Mouse (Mus musculus): Measurements from ENCODE around the gene Exoc6b. TPM values are rescaled to one million over a fixed set of nuclear protein-coding genes. Genes with fewer than 3 reads are reported as not detected.

Exoc6b gene
- total RNA-seq, 1 experiment from 2014 or later = 16.1 TPM

DNA sequence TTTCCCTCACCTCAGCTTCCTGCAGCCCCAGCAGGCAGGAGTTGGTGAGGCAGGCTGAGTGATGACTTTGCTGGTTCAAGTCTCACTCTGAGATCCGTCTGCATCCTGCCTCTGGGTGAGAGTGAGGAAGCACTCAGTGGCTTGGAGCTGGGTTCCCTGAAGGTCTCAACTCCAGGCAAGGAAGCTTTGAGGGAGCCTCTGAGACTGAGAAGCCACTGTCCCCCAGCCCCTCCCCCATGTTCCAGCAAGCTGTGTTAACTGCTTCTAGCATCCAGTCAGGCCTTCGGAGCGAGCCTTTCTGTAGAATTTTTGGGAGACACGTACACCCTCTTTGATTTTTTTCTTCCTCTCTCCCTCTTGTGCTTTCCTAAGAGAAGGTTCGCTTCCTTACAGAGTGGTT lies 486.5 kb downstream of the Exoc6b start:
- ATAC-seq (replicated peaks; ENCODE audit: insufficient number of reproducible peaks, low FRiP score, low TSS enrichment, poor library complexity, severe bottlenecking) = no peak

DNA sequence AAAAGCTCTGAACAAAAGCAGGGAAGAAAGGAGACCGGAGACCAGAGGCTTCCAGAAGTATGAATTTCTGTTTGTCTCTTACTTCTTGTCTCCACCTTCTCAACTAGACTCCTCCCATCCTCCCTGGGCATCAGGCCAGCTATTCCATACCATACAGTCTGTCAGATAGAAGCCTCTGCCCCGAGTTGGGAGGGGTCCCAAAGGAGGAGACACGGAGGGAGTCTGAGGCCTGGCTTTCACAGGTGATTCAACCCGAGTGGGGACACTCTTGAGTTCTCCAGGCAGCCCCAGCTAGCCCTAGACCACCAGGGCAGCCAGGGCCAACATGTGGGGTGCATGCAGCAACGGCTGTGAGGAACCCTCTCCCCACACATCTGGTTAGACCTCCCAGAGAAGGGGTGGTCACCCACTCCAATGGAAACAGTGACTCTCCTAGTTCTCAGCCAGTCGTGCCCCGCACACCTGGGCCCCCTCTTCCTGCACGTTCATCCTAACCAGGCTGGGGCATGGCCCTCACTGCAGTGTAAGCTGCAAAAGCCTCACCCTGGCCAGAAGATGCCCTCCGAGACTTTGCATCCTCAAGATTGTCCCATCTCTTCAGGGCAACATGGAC lies 487.4 kb downstream of the Exoc6b start:
- no peak for ATAC-seq (replicated peaks; ENCODE audit: insufficient number of reproducible peaks, low FRiP score, low TSS enrichment, poor library complexity, severe bottlenecking)

DNA sequence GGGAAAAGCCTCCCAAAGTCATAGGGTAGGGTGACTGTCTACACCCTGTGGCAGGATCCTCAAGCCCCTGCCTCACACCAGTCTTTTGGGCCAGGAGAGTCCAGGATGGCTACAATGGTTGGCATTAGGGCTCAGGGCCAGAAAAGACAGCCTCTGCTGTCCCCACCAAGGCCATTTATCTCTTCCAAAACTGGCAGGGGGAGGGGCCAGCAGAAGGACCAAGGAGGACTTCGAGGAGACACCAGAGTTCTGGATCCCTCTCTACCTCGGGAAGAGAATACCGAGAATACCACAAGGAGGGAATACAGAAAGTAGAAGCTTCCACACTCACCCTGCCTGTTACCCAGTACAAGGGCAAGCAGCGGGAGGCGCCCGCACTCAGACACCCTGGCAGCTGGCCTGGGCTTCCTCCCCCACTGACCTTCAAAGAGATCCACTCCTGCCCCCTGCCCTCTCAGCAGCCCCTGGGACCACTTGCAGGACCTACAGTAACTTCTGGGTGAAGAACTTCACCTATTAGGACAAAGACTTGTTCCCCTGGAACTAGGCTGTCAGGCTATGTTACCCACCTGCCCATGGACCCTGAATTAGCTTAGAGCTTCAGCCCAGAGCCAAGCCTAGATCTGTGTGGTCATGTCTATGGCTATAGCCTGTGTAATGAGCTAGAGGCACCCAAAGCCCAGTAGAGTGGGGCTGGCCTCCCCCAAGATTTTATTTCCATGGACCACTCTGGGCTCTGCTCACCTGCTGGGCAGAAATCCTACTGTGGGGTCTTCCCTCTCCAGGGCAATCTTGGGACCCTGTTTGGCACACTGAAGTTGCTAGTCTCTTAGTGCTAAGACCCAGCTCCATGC lies 488.1 kb downstream of the Exoc6b start:
- no peak for ATAC-seq (replicated peaks; ENCODE audit: insufficient number of reproducible peaks, low FRiP score, low TSS enrichment, poor library complexity, severe bottlenecking)

DNA sequence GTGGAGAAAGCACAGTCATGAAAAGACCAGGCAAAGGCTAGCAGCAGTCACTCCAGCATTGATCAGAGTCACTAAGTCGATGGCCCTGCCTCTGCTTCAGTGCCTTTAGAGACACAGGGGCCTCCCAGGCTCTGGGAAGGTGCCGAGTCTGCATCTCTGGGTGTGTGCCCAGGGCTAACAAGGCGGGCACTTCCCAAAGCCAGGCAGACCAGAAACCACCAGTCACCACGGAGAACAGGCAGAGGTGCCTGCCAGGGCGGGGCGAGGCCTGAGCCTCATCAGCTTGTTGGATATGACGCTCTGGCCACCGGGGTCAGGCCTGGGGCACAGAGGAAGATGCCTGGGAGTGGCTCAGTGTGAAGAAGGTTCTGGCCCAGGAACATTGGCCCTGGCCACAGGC lies 489.8 kb downstream of the Exoc6b start:
- ATAC-seq (replicated peaks; ENCODE audit: insufficient number of reproducible peaks, low FRiP score, low TSS enrichment, poor library complexity, severe bottlenecking) = no peak

DNA sequence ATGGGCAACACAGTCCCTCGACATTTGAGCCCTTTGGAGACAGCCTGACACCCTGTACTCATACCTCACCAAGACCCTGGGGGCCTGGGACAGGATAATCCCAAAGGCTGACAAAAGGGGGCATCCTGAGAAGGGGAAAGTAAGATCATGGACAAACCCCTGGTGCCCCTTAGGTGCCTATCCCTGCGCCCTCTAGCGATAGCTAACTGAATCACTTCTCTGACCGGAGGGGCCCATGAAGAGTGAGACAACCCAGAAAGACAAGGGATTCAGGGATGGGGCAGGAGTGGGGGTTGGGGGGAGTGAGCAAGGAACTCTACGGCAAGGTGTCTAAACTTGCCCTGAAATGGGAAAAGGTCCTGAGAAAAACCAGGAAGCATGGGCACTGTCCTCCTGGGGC lies 490.4 kb downstream of the Exoc6b start:
- no peak for ATAC-seq (replicated peaks; ENCODE audit: insufficient number of reproducible peaks, low FRiP score, low TSS enrichment, poor library complexity, severe bottlenecking)

DNA sequence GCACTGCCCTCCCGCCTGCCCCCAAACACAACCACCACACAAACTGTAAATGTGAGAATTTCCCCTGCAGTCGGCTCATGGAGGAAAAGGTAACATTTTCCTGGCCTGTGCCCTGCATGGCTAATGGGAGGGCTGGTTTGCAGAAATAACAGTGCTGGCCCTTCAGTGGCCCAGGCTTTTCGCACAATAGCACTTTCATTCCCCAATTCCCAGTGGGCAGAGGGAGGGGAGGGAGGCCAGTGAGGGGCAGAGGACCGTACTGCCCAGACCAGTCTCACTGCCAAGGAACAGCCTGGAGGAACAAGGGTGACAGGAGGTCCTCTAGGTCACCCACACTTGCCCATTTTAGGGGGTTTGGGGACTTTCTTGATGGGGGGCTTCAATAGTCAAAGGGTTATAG lies 491.4 kb downstream of the Exoc6b start:
- ATAC-seq (replicated peaks; ENCODE audit: insufficient number of reproducible peaks, low FRiP score, low TSS enrichment, poor library complexity, severe bottlenecking) = no peak

DNA sequence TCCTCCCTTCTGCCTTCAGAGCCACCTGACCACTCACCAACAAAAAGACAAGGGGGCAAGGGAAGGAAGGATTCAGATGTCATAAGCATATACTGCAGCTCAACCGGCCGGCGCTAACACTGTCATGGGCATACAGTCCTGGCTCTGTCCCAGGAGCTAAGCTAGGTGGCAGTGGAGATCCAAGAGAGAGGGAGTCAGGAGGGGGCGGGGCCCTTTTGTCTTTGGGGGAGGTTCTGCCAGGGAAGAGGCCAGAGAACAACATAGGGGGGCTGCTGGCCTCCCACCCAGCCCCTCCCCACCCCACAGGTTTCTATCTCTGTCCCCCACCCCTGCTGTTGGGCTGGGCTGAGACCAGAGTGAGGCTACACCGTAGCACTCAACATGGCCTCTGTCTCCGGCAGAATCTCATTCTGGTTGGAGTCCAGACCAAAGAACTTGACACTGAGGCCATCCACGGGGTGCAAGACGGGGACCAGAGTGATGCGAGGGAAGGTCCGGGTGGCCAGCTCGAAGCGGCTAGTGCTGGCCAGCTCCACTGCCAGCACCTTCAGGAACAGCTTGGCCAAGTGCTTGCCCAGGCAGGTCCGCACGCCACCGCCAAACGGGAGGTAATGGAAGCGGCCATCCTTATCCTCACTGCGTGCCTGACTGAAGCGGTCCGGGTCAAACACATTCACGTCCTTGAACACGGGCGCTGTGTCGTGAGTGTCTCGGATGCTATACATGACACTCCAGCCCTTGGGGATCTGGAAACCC lies 495.2 kb downstream of the Exoc6b start:
- ATAC-seq (replicated peaks; ENCODE audit: insufficient number of reproducible peaks, low FRiP score, low TSS enrichment, poor library complexity, severe bottlenecking) = no peak

DNA sequence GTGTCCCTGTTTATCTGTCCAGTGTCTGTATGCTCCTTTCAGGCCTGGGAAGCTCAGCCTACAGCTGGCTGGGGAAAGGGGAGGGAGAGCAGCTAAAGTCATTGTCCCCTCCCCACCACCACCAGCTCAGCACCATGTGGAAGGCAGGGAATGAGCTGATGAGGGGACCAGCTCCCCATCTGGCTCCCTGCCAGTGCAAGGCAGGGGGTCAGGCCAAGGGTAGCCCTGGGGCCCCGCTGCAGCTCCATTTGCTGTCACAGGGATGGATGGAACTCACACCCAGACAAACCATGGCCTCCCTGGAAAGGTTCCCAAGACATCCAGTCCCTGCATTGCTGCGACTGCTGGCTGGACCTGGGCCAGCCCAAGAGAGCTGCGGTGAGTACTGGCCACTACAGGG lies 499.3 kb downstream of the Exoc6b start:
- ATAC-seq (replicated peaks; ENCODE audit: insufficient number of reproducible peaks, low FRiP score, low TSS enrichment, poor library complexity, severe bottlenecking) = no peak

DNA sequence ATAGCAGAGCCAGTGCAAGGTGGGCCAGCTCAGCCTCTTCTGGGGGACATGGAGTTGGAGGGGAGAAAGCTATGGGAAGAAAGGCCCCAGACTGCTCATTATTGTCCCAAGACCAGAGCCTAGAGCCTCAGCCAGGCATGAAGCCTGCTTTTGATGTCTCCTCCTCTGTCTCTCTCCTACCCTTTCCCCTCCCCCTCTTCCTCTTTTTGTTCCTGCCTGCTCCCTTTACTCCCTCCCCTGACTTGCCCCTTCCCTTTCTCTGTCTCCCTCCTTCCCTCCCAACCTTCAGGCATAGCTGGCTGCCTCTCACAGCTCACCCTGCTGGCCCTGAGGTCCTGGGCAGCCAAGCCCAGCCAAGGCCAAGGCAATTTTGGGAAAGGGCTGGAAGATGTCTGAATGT lies 499.7 kb downstream of the Exoc6b start:
- no peak for ATAC-seq (replicated peaks; ENCODE audit: insufficient number of reproducible peaks, low FRiP score, low TSS enrichment, poor library complexity, severe bottlenecking)

DNA sequence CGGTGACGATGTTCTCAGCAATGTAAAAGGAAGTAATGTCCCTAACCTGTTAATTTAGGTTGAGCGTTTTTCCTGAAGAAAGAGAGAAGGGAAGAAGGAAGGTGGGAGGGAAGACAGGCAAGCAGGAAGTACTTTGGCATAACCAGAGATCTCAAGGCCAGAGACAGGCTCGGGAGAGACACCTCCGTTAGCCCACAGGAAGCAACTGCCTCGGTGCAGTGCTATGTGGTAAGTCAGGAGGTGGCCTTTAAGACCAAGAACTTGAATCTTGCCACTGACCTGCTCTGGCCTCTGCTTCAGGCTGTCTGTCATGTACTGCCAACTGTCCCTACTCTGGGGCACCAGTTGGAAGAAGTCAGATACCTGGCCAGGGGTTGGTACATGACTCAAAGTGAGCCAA lies 500.4 kb downstream of the Exoc6b start:
- ATAC-seq (replicated peaks; ENCODE audit: insufficient number of reproducible peaks, low FRiP score, low TSS enrichment, poor library complexity, severe bottlenecking) = no peak

Other genes with a start within 250 kb of the Exoc6b start
- gene Spr, start 68.3 kb upstream of the Exoc6b start, total RNA-seq (2017) = 25.1 to 47.0 TPM (median 29.7 TPM) in 3 replicates
- not detected in 3 replicates for gene Emx1, start 117.9 kb upstream of the Exoc6b start, total RNA-seq (2017)

All from monocyte, adult 5-6 weeks (primary cell).